Mouse (Mus musculus) lung, embryonic 16.5 days (tissue): ENCODE measurements at regions not wholly inside any gene's neighbourhood (a gene's known extent, or its start where the extent isn't known, plus 50 kb on each side); places are given as distances from the start of the nearest gene placed in this dataset.

Source experiments
- ATAC-seq: fragments of 200-750 bp; cut with Nextera tagmentation; 2 replicates; pipeline ENCODE4 v1.8.0; 2017; ENCODE audit warnings: low read depth, mild to moderate bottlenecking, moderate library complexity
- H3K27ac ChIP-seq: fragments of 300-500 bp; sonication (generic); 2 replicates; pipeline ENCODE4 v1.5.1; 2014; ENCODE audit warnings: mild to moderate bottlenecking, control low read depth, low read length
- H3K27me3 ChIP-seq: fragments of 300-500 bp; sonication (generic); 2 replicates; pipeline ENCODE4 v1.6.1; 2014; ENCODE audit warnings: low read depth, low read length, mixed read lengths; ENCODE audit not compliant: control insufficient read depth, insufficient read depth
- H3K36me3 ChIP-seq: fragments of 300-500 bp; sonication (generic); 2 replicates; pipeline ENCODE4 v1.6.1; 2014; ENCODE audit warnings: low read length; ENCODE audit not compliant: control insufficient read depth, insufficient read depth
- H3K4me1 ChIP-seq: fragments of 300-500 bp; sonication (generic); replicated peaks from 2 replicates; pipeline ENCODE4 v1.6.1; 2014; ENCODE audit warnings: low read length, mixed read lengths; ENCODE audit not compliant: control insufficient read depth, insufficient read depth
- H3K4me2 ChIP-seq: fragments of 300-500 bp; sonication (generic); 2 replicates; pipeline ENCODE4 v1.6.1; 2014; ENCODE audit warnings: low read depth, low read length, control low read depth
- H3K4me3 ChIP-seq: fragments of 300-500 bp; sonication (generic); 2 replicates; pipeline ENCODE4 v1.5.1; 2014; ENCODE audit warnings: mild to moderate bottlenecking, low read length, control low read depth
- H3K9ac ChIP-seq: fragments of 300-500 bp; sonication (generic); 2 replicates; pipeline ENCODE4 v1.6.1; 2014; ENCODE audit warnings: low read length, control low read depth
- H3K9me3 ChIP-seq: fragments of 300-500 bp; sonication (generic); 2 replicates; pipeline ENCODE4 v1.6.1; 2016; ENCODE audit warnings: low read length; ENCODE audit not compliant: control insufficient read depth
- WGBS: fragments of 180-500 bp; shearing (Covaris S2); extraction: QIAGEN DNeasy Blood & Tissue Kit; methylation state at CpG from one replicate; pipeline ENCODE4 v1.1.7; 2014; 5-methylcytosine and 5-hydroxymethylcytosine counted together

- H3K4me1 ChIP-seq: no peaks in the 10 kb centered on the region
- no peaks in the 10 kb centered on the region for H3K27me3 ChIP-seq
- no peak overlapping the region for H3K4me3 ChIP-seq
- 48% methylated on average over 4 of the region's 4 CpGs for WGBS
- no peaks in the 10 kb centered on the region for H3K36me3 ChIP-seq
- no peak for ATAC-seq
- no peak overlapping the region for H3K9ac ChIP-seq
- no peak overlapping the region for H3K4me2 ChIP-seq
- H3K27ac ChIP-seq: no peak overlapping the region
- H3K9me3 ChIP-seq: no peaks in the 10 kb centered on the region
Observed at GRCm38 (mm10) chr3:83620435-83620834, 145.7 kb upstream of the Sfrp2 start.

- H3K36me3 ChIP-seq: no peaks in the 10 kb centered on the region
- no peaks in the 10 kb centered on the region for H3K27me3 ChIP-seq
- no peak overlapping the region for H3K9ac ChIP-seq
- ATAC-seq: no peak
- H3K4me2 ChIP-seq: no peak overlapping the region
- no peaks in the 10 kb centered on the region for H3K4me1 ChIP-seq
- no peak overlapping the region for H3K4me3 ChIP-seq
- H3K9me3 ChIP-seq: no peaks in the 10 kb centered on the region
- H3K27ac ChIP-seq: no peak overlapping the region
- WGBS: 85% methylated on average over 9 of the region's 9 CpGs
Observed at GRCm38 (mm10) chr3:83633032-83633431, 133.1 kb upstream of the Sfrp2 start.

- H3K27ac ChIP-seq: no peak overlapping the region
- 59% methylated on average over 4 of the region's 4 CpGs for WGBS
- no peaks in the 10 kb centered on the region for H3K9me3 ChIP-seq
- no peak for ATAC-seq
- no peaks in the 10 kb centered on the region for H3K36me3 ChIP-seq
- no peak overlapping the region for H3K4me3 ChIP-seq
- H3K4me1 ChIP-seq: no peaks in the 10 kb centered on the region
- H3K27me3 ChIP-seq: no peaks in the 10 kb centered on the region
- no peak overlapping the region for H3K9ac ChIP-seq
- no peak overlapping the region for H3K4me2 ChIP-seq
Observed at GRCm38 (mm10) chr3:83640433-83640832, 125.7 kb upstream of the Sfrp2 start.

GRCm38 (mm10) chr3:83663716-83664115 is 102.4 kb upstream of the Sfrp2 start:
- WGBS: 52% methylated on average over 1 of the region's 1 CpGs
- no peaks in the 10 kb centered on the region for H3K36me3 ChIP-seq
- ATAC-seq: no peak

GRCm38 (mm10) chr3:83676147-83676546 is 90.0 kb upstream of the Sfrp2 start:
- no peak for ATAC-seq
- H3K36me3 ChIP-seq: no peaks in the 10 kb centered on the region
- no peak overlapping the region for H3K9ac ChIP-seq
- H3K4me3 ChIP-seq: no peak overlapping the region
- H3K27me3 ChIP-seq: no peaks in the 10 kb centered on the region
- no peaks in the 10 kb centered on the region for H3K9me3 ChIP-seq
- H3K4me1 ChIP-seq: no peaks in the 10 kb centered on the region
- 88% methylated on average over 5 of the region's 5 CpGs for whole genome bisulfite sequencing
- no peak overlapping the region for H3K4me2 ChIP-seq
- no peak overlapping the region for H3K27ac ChIP-seq

More at GRCm38 (mm10) chr3:83663716-83664115, 102.4 kb upstream of the Sfrp2 start:
- Histone ChIP-seq H3K4me2 (no peak overlapping the region), H3K4me3 (no peak overlapping the region), H3K9ac (no peak overlapping the region), H3K4me1 (no peaks in the 10 kb centered on the region), H3K27me3 (no peaks in the 10 kb centered on the region), H3K27ac (no peak overlapping the region), H3K9me3 (no peaks in the 10 kb centered on the region)

- Histone ChIP-seq H3K27me3 (no peaks in the 10 kb centered on the region), H3K4me1 (no peaks in the 10 kb centered on the region), H3K4me2 (no peak overlapping the region), H3K36me3 (no peaks in the 10 kb centered on the region), H3K4me3 (no peak overlapping the region), H3K27ac (no peak overlapping the region), H3K9me3 (no peaks in the 10 kb centered on the region), H3K9ac (no peak overlapping the region)
- WGBS: 93% methylated on average over 15 of the region's 15 CpGs
- no peak for ATAC-seq
Observed at GRCm38 (mm10) chr3:83686611-83687010, 79.5 kb upstream of the Sfrp2 start.

- no peaks in the 10 kb centered on the region for H3K9me3 ChIP-seq
- H3K4me1 ChIP-seq: no peaks in the 10 kb centered on the region
- H3K4me2 ChIP-seq: no peak overlapping the region
- H3K36me3 ChIP-seq: no peaks in the 10 kb centered on the region
- no peak overlapping the region for H3K4me3 ChIP-seq
- no peak overlapping the region for H3K9ac ChIP-seq
- H3K27ac ChIP-seq: no peak overlapping the region
- ATAC-seq: no peak
- H3K27me3 ChIP-seq: no peaks in the 10 kb centered on the region
- 83% methylated on average over 4 of the region's 4 CpGs for WGBS
Observed at GRCm38 (mm10) chr3:83687503-83687902, 78.6 kb upstream of the Sfrp2 start.

- Histone ChIP-seq H3K27ac (no peak overlapping the region), H3K27me3 (no peaks in the 10 kb centered on the region), H3K4me3 (no peak overlapping the region), H3K4me2 (no peak overlapping the region), H3K36me3 (no peaks in the 10 kb centered on the region), H3K9ac (no peak overlapping the region), H3K9me3 (no peaks in the 10 kb centered on the region), H3K4me1 (no peaks in the 10 kb centered on the region)
- WGBS: 44% methylated on average over 12 of the region's 12 CpGs
- ATAC-seq: no peak
Observed at GRCm38 (mm10) chr3:83689068-83689976, 76.8 kb upstream of the Sfrp2 start.

- Histone ChIP-seq H3K36me3 (no peaks in the 10 kb centered on the region), H3K4me3 (no peak overlapping the region), H3K9ac (no peak overlapping the region), H3K27ac (no peak overlapping the region), H3K27me3 (no peaks in the 10 kb centered on the region), H3K4me2 (no peak overlapping the region), H3K4me1 (no peaks in the 10 kb centered on the region), H3K9me3 (no peaks in the 10 kb centered on the region)
- 26% methylated on average over 5 of the region's 5 CpGs for WGBS
- ATAC-seq: 0 out of 2 replicates have a peak, but pooled peaks have one; percentile 57
Observed at GRCm38 (mm10) chr3:83694505-83694904, 71.6 kb upstream of the Sfrp2 start.
